Mouse (Mus musculus) c-Kit-positive CD71-positive TER-119-positive erythroid progenitor cells, embryonic 14.5 days (primary cell): ENCODE results near the gene Theg.
A peak's percentile ranks its signal among the peaks of the same experiment; 100 is the strongest.

Experiments
- DNase-seq: peaks from one replicate; pipeline ENCODE4 v3.0.0-alpha.2; 2013; ENCODE audit warnings: low spot score

The Theg gene

GRCm38 (mm10) chr10:79587061-79587751, at the start of gene Theg:
Gene Theg (minus strand): TSS chr10:79587331.
- no peak for DNase-seq

DNA sequence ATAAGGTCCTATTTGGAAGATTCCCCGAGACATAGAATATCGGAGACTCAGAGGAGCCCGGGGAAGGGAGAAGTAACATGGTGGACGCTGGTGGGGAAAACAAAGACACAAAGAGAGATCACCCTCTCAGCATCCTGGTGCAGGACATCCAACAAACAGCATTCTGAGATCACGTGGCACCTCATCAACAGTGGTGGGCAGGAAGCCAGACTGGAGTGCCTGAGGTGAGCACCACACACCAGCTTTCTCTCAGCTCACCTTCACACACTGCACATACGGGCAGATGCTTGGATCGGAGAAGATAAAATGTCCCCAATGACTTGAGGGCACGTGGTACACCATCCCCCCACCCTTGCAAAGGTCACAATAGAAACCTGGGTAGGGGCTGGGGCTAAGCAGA, 49.2 kb upstream of the Theg start:
- DNase-seq = no peak

- no peak for DNase-seq
Measured at GRCm38 (mm10) chr10:79633006-79633777, 46.1 kb upstream of the Theg start.

- DNase-seq = no peak
Measured at GRCm38 (mm10) chr10:79631432-79631831, 44.3 kb upstream of the Theg start.

- DNase-seq = no peak
Measured at GRCm38 (mm10) chr10:79628377-79628776, 41.2 kb upstream of the Theg start.

DNA sequence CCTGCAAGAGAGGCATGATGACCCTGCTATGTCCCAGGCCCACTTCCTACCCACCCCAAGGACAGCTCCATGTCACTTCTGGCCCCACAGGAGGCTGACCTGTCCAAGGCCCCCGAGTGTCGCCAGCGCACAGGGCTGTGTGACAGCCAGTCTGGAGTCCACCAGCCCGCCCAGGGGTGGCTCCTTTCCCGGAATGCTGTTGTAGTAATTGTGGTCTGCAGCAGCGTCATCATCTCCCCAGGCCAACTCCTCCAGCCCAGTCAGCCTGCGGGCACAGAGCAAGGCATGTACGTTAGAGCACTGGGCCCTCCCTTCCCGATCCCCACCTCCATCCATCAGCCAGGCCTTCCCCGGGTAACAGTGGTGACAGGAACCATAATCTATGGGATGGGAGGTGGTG, 39.0 kb upstream of the Theg start:
- no peak for DNase-seq

DNA sequence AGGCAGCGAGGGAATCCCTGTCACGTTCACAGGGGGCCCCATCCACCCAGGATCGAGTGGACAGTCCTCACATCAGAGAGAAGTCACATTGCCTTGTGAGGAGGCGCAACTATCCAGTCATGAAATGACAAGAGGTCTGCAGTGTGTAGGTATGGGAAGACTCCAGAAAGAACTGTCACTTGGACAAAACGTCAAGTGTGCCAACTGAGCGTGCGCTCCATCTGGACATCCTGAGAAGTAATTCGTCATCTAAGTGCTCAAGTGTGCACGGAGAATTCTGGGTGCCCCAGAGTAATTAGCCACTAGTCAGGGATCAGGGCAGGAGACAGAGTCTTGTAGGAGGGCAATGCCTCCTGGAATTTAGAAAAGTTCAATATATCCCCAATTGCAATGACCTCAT, 38.3 kb upstream of the Theg start:
- DNase-seq = no peak

GRCm38 (mm10) chr10:79623950-79624349, 36.8 kb upstream of the Theg start:
- no peak for DNase-seq

DNA sequence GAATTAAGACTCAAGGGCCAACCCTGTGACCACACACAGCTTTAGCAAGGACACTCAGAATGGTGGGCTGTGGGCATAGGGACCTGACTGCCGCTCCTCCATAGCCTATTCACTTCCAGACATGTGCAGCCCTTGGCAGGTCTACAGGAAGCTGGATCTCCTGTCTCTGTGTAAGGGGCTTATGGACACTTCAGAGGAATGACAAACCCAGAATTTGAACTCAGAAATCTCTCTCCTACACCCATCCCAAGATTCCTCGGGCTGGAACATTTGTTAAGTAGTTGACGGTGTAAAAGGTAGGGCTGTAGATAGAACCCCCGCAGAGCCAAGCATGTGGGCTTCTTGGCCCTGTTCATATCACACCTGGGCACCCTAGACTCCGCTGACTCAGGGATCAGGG, 29.2 kb upstream of the Theg start:
- DNase-seq = no peak

DNA sequence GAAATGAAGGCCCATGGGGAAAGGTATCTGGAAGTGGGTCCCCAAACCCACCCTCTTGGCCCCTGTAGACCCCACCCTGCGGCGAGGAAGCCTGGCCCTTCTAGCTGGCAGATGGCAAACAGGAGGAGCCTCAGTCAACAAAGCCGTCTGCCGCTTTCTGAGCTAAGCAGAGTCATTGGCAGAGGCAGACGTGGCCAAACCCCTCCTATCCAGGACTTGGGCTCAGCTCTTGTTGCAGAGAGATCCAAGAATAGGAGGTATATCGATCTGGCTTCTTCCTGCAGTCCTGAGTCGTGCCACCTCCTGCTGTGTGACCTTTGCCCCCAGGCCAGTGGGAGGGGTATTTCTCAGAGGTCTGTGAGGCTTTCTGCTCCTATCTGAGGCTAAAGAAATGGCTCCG, 28.7 kb upstream of the Theg start:
- no peak for DNase-seq

GRCm38 (mm10) chr10:79614305-79614643, 27.1 kb upstream of the Theg start:
- DNase-seq = no peak

DNA sequence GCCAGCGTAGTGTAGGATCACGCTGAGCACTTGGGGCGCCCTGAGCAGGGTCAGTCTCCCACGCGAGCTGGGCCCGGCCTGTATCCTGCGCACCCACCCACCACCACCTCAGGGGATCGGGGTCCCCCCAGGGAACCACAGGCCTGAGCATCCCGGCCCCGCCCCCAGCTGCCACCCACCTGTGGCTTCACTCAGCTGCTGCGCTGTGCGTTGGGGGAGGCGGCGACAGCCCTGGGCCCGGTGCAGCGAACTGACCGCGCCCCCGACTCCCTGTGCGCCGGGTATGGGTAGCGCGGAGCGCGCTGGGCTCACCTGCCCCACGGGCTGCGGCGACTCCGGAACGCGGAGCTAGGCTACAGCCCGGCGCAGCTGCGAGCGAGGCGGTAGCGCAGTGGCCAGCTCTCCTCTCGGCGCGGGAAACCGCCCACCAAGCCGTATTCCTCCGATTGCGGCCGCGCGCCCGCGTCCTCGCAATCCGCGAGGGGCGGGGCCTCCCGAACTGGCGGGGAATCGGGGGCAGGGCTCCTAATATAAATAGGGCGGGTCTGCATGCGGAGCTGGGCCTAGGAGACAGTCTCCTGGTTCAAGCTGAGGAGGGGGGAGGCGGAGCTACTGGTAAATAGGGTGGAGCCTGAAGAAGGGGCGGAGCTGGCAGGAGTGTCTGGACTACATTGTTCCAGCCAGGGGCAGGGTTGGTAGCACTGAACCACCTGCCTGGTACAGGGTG, 26.6 kb upstream of the Theg start, which contains the start of gene C2cd4c:
C2cd4c (minus strand) TSS at position 448 of the 727 bp plus-strand sequence.
- peak; percentile 22 for DNase-seq

DNA sequence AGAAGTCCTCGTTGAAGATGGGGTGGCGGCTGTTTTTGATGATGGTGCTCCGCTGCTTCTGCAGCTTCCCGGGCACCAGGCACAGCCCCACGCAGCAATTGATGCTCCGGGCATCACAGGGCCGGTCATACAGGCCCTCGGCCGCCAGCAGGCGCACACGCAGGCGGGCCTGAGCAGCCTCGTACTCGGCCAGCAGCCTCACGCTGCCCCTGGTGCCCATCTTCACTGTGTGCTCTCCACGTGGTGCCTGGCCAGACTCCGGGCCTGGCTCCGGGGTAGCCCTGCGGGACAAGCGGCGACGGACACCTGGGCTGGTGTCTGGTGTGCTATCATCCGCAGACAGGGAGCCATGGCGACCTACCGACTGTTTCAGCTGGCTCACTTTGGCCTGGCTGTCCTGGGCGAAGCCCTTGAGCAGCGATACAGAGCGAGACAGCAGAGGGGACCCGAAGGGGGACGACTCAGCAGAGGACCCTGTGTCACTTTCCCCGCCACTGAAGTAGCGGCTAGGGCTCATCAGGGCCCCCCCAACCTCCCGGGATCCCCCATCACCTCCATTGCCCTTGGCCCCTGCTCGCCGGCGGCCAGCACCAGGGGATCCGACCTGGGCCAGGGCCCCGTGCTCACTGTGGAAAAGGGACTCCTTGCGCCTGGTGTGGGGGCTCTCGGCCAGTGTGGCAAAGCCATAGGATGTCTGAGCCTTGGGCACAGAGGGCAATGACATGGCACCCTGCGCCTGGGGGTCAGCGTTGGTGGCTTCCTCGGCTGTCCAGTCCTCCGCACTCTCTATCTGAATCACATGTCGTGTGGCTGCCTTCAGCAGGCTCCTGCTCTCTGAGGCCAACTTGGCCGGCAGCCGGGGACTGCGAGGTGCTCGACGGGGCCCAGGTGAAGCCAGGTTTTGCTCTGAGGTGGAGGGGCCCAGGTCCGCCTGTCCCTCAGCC, 25.3 kb upstream of the Theg start:
- no peak for DNase-seq

- DNase-seq = no peak
Measured at GRCm38 (mm10) chr10:79611296-79611695, 24.2 kb upstream of the Theg start.

- no peak for DNase-seq
Measured at GRCm38 (mm10) chr10:79609276-79609675, 22.1 kb upstream of the Theg start.

DNA sequence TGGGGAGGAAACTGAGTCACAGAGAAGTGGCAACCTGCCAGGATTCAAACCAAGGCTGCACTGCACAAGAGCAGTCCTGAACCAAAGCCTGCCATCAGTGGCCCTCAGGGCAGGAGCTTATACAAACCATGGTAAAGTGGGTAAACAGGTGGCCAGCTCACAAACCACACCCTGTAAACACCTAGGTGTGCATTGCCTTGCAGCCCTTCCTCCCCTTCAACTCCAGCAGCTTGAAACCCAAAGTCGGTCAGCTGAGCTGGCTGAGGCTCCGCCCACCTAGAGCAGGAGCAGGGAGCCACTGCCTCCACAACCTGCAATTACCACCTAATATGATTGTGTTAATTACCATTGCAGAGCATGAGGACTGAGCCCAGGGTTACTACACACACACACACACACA, 20.8 kb upstream of the Theg start:
- DNase-seq = no peak

- DNase-seq = no peak
Measured at GRCm38 (mm10) chr10:79606537-79606936, 19.4 kb upstream of the Theg start.

GRCm38 (mm10) chr10:79597936-79598230, 10.8 kb upstream of the Theg start:
- no peak for DNase-seq

- no peak for DNase-seq
Measured at GRCm38 (mm10) chr10:79597051-79597935, 10.2 kb upstream of the Theg start.

- no peak for DNase-seq
Measured at GRCm38 (mm10) chr10:79595590-79595929, 8.4 kb upstream of the Theg start.
